Mouse (Mus musculus) forebrain, embryonic 11.5 days (tissue): ENCODE data around the gene Sod3. TPM values are rescaled to one million over a fixed set of nuclear protein-coding genes. Genes with fewer than 3 reads are reported as not detected.

Source experiments
- ATAC-seq: fragments of 200-750 bp; cut with Nextera tagmentation; replicated peaks from 2 replicates; pipeline ENCODE4 v1.8.0; 2017; ENCODE audit warnings: moderate TSS enrichment; ENCODE audit not compliant: low FRiP score
- DNase-seq: peaks from one replicate; pipeline ENCODE4 v3.0.0-alpha.2; 2017; ENCODE audit warnings: low spot score
- H3K27ac ChIP-seq: fragments of 300-500 bp; sonication (generic); 2 replicates; pipeline ENCODE4 v1.5.1; 2014; ENCODE audit warnings: low read depth, low read length
- H3K27me3 ChIP-seq: fragments of 300-500 bp; sonication (generic); 2 replicates; pipeline ENCODE4 v1.6.1; 2014; ENCODE audit warnings: mild to moderate bottlenecking, low read length, mixed read lengths; ENCODE audit not compliant: control insufficient read depth, insufficient read depth
- H3K36me3 ChIP-seq: fragments of 300-500 bp; sonication (generic); 2 replicates; pipeline ENCODE4 v1.6.1; 2014; ENCODE audit warnings: mild to moderate bottlenecking, low read length, moderate library complexity, mixed read lengths; ENCODE audit not compliant: control insufficient read depth, insufficient read depth
- H3K4me1 ChIP-seq: fragments of 300-500 bp; sonication (generic); replicated peaks from 2 replicates; pipeline ENCODE4 v1.6.1; 2014; ENCODE audit warnings: low read length, mixed read lengths; ENCODE audit not compliant: control insufficient read depth, insufficient read depth
- H3K4me2 ChIP-seq: fragments of 300-500 bp; sonication (generic); 2 replicates; pipeline ENCODE4 v1.6.1; 2014; ENCODE audit warnings: low read depth, mild to moderate bottlenecking, low read length, moderate library complexity, mixed read lengths; ENCODE audit not compliant: severe bottlenecking
- H3K4me3 ChIP-seq: fragments of 300-500 bp; sonication (generic); 2 replicates; pipeline ENCODE4 v1.5.1; 2014; ENCODE audit warnings: low read depth, low read length
- H3K9ac ChIP-seq: fragments of 300-500 bp; sonication (generic); 2 replicates; pipeline ENCODE4 v1.6.1; 2014; ENCODE audit warnings: low read length
- H3K9me3 ChIP-seq: fragments of 300-500 bp; sonication (generic); 2 replicates; pipeline ENCODE4 v1.6.1; 2016; ENCODE audit warnings: low read length, mixed read lengths; ENCODE audit not compliant: control insufficient read depth
- WGBS: fragments of 180-500 bp; shearing (Covaris S2); extraction: QIAGEN DNeasy Blood & Tissue Kit; methylation state at CpG from one replicate; pipeline ENCODE4 v1.1.7; 2014; 5-methylcytosine and 5-hydroxymethylcytosine counted together
- polyA plus RNA-seq: library from polyadenylated mRNA; unstranded; fragments of >200 nt; fragmentation: Nextera tagmentation; extraction: Ambion mirVana; gene quantifications from 2 replicates; pipeline ENCODE4 v1.2.1, GENCODE M21; 2014

The Sod3 gene
- polyA plus RNA-seq, 1 experiment from 2014 or later: 0.20 TPM

- no peaks in the 10 kb centered on the region for H3K36me3 ChIP-seq
Observed at GRCm38 (mm10) chr5:52388092-52388749, 24.6 kb downstream of the Sod3 start.

GRCm38 (mm10) chr5:52390381-52390780 is 26.8 kb downstream of the Sod3 start:
- DNase-seq (no peak), ATAC-seq (no peak)
- H3K27me3 ChIP-seq: no peaks in the 10 kb centered on the region
- H3K4me1 ChIP-seq: no peaks in the 10 kb centered on the region
- H3K27ac ChIP-seq: no peak overlapping the region
- WGBS: 91% methylated on average over 6 of the region's 6 CpGs
- no peaks in the 10 kb centered on the region for H3K36me3 ChIP-seq
- no peaks in the 10 kb centered on the region for H3K9me3 ChIP-seq
- no peak overlapping the region for H3K9ac ChIP-seq
- H3K4me2 ChIP-seq: no peak overlapping the region
- no peak overlapping the region for H3K4me3 ChIP-seq

More at GRCm38 (mm10) chr5:52388092-52388749, 24.6 kb downstream of the Sod3 start:
- no peak overlapping the region for H3K4me3 ChIP-seq
- no peaks in the 10 kb centered on the region for H3K4me1 ChIP-seq
- H3K27ac ChIP-seq: no peak overlapping the region
- H3K9me3 ChIP-seq: no peaks in the 10 kb centered on the region
- no peak overlapping the region for H3K4me2 ChIP-seq
- WGBS: 72% methylated on average over 7 of the region's 7 CpGs
- H3K9ac ChIP-seq: no peak overlapping the region
- DNase-seq (no peak), ATAC-seq (no peak)
- no peaks in the 10 kb centered on the region for H3K27me3 ChIP-seq

- Histone ChIP-seq H3K4me1 (no peaks in the 10 kb centered on the region), H3K36me3 (no peaks in the 10 kb centered on the region), H3K4me2 (no peak overlapping the region), H3K27me3 (no peaks in the 10 kb centered on the region), H3K9me3 (no peaks in the 10 kb centered on the region), H3K4me3 (no peak overlapping the region), H3K27ac (no peak overlapping the region), H3K9ac (no peak overlapping the region)
- 84% methylated on average over 16 of the region's 16 CpGs for WGBS
- DNase-seq (no peak), ATAC-seq (no peak)
Observed at GRCm38 (mm10) chr5:52391471-52391870, 27.9 kb downstream of the Sod3 start.

GRCm38 (mm10) chr5:52393756-52394155 is 30.2 kb downstream of the Sod3 start:
- Histone ChIP-seq H3K36me3 (no peaks in the 10 kb centered on the region), H3K27me3 (no peaks in the 10 kb centered on the region), H3K27ac (no peak overlapping the region), H3K9me3 (no peaks in the 10 kb centered on the region), H3K4me3 (no peak overlapping the region), H3K4me1 (no peaks in the 10 kb centered on the region), H3K9ac (no peak overlapping the region), H3K4me2 (no peak overlapping the region)
- ATAC-seq: no peak
- no peak for DNase-seq
- WGBS: 88% methylated on average over 4 of the region's 4 CpGs

- H3K9ac ChIP-seq: no peak overlapping the region
- WGBS: 81% methylated on average over 8 of the region's 8 CpGs
- no peak overlapping the region for H3K4me2 ChIP-seq
- H3K9me3 ChIP-seq: no peaks in the 10 kb centered on the region; the same call in 1 of the 2 replicates
- H3K36me3 ChIP-seq: no peaks in the 10 kb centered on the region
- no peak overlapping the region for H3K4me3 ChIP-seq
- H3K27ac ChIP-seq: no peak overlapping the region
- H3K4me1 ChIP-seq: no peaks in the 10 kb centered on the region
- DNase-seq (no peak), ATAC-seq (no peak)
- no peaks in the 10 kb centered on the region for H3K27me3 ChIP-seq
Observed at GRCm38 (mm10) chr5:52404373-52404772, 40.8 kb downstream of the Sod3 start.

- no peaks in the 10 kb centered on the region for H3K4me1 ChIP-seq
- DNase-seq (no peak), ATAC-seq (no peak)
- no peak overlapping the region for H3K27ac ChIP-seq
- H3K27me3 ChIP-seq: no peaks in the 10 kb centered on the region
- no peaks in the 10 kb centered on the region for H3K36me3 ChIP-seq
- no peak overlapping the region for H3K9ac ChIP-seq
- no peak overlapping the region for H3K4me2 ChIP-seq
- H3K4me3 ChIP-seq: no peak overlapping the region
- no peaks in the 10 kb centered on the region; the same call in 1 of the 2 replicates for H3K9me3 ChIP-seq
- 88% methylated on average over 7 of the region's 7 CpGs for WGBS
Observed at GRCm38 (mm10) chr5:52408668-52409315, 45.2 kb downstream of the Sod3 start.

GRCm38 (mm10) chr5:52410197-52410596 is 46.6 kb downstream of the Sod3 start:
- Histone ChIP-seq H3K36me3 (no peaks in the 10 kb centered on the region), H3K4me2 (no peak overlapping the region), H3K27ac (no peak overlapping the region), H3K27me3 (no peaks in the 10 kb centered on the region), H3K4me3 (no peak overlapping the region), H3K9me3 (no peaks in the 10 kb centered on the region; the same call in 1 of the 2 replicates), H3K9ac (no peak overlapping the region), H3K4me1 (no peaks in the 10 kb centered on the region)
- ATAC-seq (no peak), DNase-seq (no peak)
- WGBS: 88% methylated on average over 12 of the region's 12 CpGs

- no peak overlapping the region for H3K27ac ChIP-seq
- no peaks in the 10 kb centered on the region; the same call in 1 of the 2 replicates for H3K9me3 ChIP-seq
- ATAC-seq (no peak), DNase-seq (peak; percentile 59)
- H3K27me3 ChIP-seq: no peaks in the 10 kb centered on the region
- no peak overlapping the region for H3K4me3 ChIP-seq
- no peak overlapping the region for H3K4me2 ChIP-seq
- WGBS: 58% methylated on average over 3 of the region's 3 CpGs
- H3K36me3 ChIP-seq: no peaks in the 10 kb centered on the region
- no peak overlapping the region for H3K9ac ChIP-seq
- H3K4me1 ChIP-seq: no peaks in the 10 kb centered on the region
Observed at GRCm38 (mm10) chr5:52411567-52411966, 48.0 kb downstream of the Sod3 start.

- Histone ChIP-seq H3K27me3 (no peaks in the 10 kb centered on the region), H3K4me2 (no peak overlapping the region), H3K27ac (no peak overlapping the region), H3K9ac (no peak overlapping the region), H3K9me3 (no peaks in the 10 kb centered on the region), H3K4me1 (no peaks in the 10 kb centered on the region), H3K36me3 (no peaks in the 10 kb centered on the region), H3K4me3 (no peak overlapping the region)
- DNase-seq (no peak), ATAC-seq (no peak)
- 83% methylated on average over 1 of the region's 1 CpGs for WGBS
Observed at GRCm38 (mm10) chr5:52415193-52415592, 51.6 kb downstream of the Sod3 start.
